Mouse (Mus musculus) brown adipose tissue, adult 24 weeks (tissue): ENCODE data around the gene Fubp1. TPM values are rescaled to one million over a fixed set of nuclear protein-coding genes. Genes with fewer than 3 reads are reported as not detected.

ENCODE experiments used
- H3K27ac ChIP-seq: fragments of 200-500 bp; replicated peaks from 2 replicates; pipeline ENCODE4 v1.5.1; 2012; ENCODE audit warnings: low read depth, mild to moderate bottlenecking, low read length
- H3K4me1 ChIP-seq: fragments of 200-500 bp; 2 replicates; pipeline ENCODE4 v1.6.1; 2012; ENCODE audit warnings: low read length, mixed read lengths; ENCODE audit not compliant: control insufficient read depth, insufficient read depth, insufficient read length
- H3K4me3 ChIP-seq: fragments of 200-500 bp; 2 replicates; pipeline ENCODE4 v1.5.1; 2012; ENCODE audit warnings: low read depth, mild to moderate bottlenecking, low read length, moderate library complexity; ENCODE audit not compliant: insufficient read depth
- polyA plus RNA-seq: library from polyadenylated mRNA; stranded (reverse); fragments of >200 nt; gene quantifications from 2 replicates; pipeline ENCODE4 v1.2.4, GENCODE M21; 2012; ENCODE audit not compliant: missing spikeins, insufficient read depth, insufficient read length

Gene Fubp1
- polyA plus RNA-seq, 1 experiment, result 26.9 TPM

DNA sequence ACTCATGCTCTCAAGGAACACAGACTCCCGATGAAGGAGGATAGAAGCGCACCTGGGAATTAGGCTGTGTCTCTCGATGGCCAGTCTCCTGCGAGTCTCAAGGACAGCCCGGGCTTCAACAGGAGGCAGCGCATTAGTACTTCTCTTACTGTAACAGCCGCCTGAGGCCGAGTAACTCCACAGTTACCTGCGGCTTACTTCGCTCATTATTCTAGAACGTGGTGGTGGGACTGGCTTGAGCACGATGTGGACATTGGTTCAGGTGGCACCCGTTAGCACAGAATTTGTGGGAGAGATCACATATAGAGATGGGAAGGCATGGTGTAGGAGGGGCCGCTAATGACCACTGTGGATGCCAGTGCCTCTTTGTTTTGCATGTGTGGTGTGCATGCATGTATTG is 57.9 kb downstream of the Fubp1 start:
- Histone ChIP-seq H3K4me1 (no peaks in the 10 kb centered on the region), H3K4me3 (no peak overlapping the region), H3K27ac (no peak overlapping the region)

DNA sequence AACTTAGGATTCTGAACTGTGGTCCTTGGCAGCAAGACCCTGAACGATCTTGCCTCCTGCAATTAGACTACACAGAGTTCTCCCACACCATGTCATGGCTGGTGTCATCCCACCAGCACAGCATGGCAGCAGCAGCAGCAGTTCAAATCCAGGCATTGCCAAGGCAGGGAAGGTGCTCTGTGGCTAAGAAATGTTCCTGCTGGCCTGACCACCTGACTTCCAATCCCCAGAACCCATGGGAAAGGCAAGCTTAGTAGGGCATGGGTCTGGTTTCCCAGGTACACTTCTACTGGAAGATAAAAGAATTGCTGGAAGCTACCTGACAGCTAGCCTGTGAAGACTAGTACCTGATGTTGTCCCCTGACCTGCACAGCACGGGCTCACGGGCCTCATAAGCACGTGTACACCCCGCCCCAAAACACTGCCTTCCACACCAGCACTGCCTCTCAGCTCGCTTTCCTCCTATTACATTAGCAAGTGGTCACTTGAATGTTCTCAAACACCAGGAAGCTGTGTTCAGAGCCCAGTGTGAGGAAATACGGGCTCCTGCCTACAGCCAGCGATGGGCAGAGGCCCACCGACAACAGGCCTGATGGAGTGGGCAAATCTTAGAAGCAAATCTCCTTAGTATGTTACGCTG is 61.0 kb downstream of the Fubp1 start:
- no peak overlapping the region for H3K27ac ChIP-seq
- no peak overlapping the region for H3K4me3 ChIP-seq

DNA sequence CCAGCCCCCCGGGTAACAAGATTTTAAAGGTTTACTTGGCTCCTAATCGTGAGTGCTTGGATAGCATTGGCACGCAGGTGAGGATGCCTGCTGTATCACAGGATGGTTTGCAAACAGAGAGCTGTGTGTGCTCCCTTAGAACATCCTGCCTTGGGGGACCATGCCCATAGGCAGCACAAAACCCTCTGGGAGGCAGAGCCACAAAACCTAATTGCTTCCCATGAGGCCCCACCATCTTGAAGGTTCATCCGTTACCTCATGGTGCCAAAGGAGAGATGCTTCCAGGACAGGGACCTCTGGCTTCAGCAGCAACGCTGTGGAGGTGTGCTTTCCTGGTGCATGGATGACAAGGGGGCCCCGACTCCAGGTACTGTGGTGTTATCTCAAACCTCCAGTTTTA is 61.7 kb downstream of the Fubp1 start:
- Histone ChIP-seq H3K27ac (no peak overlapping the region), H3K4me1 (no peaks in the 10 kb centered on the region), H3K4me3 (no peak overlapping the region)

More for the DNA sequence above, 61.0 kb downstream of the Fubp1 start:
- no peaks in the 10 kb centered on the region for H3K4me1 ChIP-seq

DNA sequence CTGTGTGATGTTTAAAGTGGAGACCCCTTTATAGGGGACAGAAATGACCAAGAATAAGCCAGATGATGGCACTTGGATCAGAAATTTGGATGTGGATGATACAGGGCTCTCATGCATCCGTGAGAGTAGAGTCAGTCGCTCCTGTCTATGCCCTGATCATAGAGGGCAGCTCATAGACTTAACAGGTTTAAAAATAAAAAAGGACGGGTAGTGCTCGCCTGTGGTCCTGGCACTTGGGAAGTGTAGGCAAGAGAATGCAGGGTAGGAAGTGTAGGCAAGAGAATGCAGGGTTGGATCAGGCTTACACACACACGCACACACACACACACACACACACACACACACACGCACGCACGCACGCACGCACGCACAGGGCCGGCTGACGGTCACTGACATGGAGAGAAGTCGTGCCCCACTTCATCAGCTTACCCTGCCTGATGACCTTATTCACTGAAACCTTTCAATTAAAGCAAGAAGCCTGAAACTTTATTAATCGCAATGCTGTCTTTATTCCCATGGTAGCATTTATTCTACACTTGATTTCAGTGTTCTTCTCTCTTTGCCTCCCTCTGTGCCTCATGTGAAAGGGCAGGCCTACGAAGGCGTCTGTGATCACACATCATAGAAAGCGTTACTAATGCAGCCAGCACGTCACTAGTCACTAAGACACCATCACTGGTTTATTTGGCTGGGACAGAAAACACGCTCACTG is 62.9 kb downstream of the Fubp1 start:
- Histone ChIP-seq H3K4me3 (no peak overlapping the region), H3K27ac (no peak overlapping the region), H3K4me1 (no peaks in the 10 kb centered on the region)

DNA sequence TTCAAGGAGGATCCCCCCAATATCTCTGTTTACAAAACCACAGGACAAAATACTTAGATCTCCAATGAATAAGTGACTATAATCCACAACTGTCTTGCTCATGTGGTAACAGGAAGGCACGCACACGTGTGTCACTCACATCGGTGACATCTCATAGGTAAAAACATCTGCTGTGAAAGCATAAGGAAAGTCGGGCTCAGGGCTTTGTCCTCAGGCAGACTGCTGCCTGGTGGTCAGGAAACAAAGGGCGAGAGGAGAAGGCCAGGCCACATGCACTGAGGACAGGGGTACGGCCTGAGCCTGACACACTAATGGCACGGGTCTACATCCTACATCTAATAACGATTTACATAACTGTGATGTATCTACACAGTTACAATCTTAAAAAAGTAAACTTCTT is 64.8 kb downstream of the Fubp1 start:
- Histone ChIP-seq H3K4me3 (no peak overlapping the region), H3K27ac (no peak overlapping the region), H3K4me1 (no peaks in the 10 kb centered on the region)

DNA sequence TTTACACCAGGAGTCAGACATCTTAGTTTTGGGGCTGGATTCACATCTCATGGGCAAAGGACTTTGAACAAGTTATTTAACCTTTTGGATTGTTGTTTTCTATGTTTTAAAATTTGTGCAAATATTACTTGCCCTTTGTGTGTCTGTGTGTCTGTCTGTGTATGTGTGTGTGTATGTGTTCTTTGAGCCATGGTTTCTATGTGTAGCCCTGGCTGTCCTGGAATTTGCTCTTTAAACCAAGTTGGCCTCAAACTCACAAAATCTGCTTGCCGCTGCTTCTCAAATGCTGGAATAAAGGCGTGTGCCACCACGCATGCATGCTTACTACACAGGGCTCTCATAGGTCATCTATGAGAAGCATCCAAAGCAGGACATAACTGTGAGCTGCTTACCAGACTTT is 66.7 kb downstream of the Fubp1 start:
- H3K4me1 ChIP-seq, result no peaks in the 10 kb centered on the region
- H3K4me3 ChIP-seq, result no peak overlapping the region
- H3K27ac ChIP-seq, result no peak overlapping the region

DNA sequence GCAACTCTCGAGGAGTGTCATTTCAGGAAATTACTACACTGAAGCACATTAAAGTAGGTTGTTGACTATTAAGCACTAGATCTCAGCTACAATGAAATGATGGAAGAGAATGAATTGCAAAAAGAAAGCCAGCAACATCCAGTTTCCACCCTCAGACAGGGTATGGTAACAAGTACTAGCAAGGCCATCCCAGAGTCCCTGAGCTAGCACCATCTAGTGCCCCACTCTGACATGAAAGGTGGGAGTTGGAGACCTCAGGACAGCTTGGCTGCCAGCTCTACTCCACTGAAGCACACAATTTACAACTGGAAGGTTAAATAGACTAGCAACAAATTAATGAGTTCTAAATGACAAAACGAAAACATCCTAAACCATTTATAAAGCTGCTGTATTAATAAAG is 67.7 kb downstream of the Fubp1 start:
- Histone ChIP-seq H3K27ac (no peak overlapping the region), H3K4me1 (no peaks in the 10 kb centered on the region)

DNA sequence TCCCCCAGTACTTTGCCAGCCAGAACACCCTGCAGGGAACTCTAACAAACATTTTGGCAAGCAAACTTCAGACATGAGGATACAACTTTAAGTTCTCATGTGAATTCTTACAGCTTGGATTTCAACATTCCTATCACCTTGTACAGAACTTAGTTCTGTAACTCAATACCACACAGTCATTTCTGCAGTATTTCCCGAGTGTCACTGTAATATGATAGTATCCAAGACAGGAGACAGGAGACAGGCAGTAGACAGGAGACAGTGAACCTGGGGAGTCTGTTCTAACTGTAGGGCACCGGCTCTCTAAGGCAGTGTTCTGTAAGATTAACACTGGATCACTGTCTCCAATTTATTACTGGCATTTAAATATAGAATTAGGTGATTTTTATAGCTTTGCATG is 68.2 kb downstream of the Fubp1 start:
- H3K4me3 ChIP-seq, result no peak overlapping the region
- H3K27ac ChIP-seq, result no peak overlapping the region
- no peaks in the 10 kb centered on the region for H3K4me1 ChIP-seq

More for the DNA sequence above, 67.7 kb downstream of the Fubp1 start:
- H3K4me3 ChIP-seq, result no peak overlapping the region

DNA sequence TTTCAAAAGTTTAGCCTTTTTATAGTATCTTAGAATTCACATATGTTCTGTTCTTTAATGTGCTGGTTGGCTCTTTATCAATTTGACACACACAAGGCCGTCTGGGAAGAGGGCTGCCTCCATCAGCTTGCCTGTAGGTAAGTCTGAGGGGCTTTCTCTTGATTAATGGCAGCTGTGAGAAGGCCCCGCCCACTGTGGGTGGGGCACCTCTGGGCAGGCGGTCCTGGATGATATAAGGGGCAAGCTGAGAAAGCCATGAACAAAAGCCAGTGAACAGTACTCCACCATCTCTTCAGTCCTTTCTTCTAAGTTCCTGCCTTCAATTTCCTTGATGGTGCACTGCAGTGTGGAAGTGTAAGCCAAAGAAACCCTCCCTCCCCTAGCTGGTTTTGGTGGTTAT is 71.9 kb downstream of the Fubp1 start:
- H3K27ac ChIP-seq, result no peak overlapping the region
- H3K4me3 ChIP-seq, result no peak overlapping the region
- H3K4me1 ChIP-seq, result no peaks in the 10 kb centered on the region

DNA sequence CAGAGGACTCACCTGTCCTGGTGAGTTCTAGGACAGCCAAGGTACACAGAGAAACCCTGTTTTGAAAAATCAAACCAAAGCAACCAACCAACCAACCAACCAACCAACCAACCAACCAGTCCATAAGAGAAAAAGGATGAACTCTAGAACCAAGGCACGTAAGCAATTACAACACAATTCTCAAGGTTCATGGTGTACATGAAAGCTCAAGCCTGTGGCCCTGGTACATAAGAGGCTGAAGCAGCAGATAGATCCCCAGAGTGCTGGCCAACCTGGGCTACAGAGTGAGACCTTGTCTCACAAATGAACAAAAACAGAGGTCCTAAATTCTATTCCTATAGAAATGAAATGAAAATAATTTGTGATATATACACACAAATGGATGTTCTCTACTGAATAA is 74.1 kb downstream of the Fubp1 start:
- no peak overlapping the region for H3K27ac ChIP-seq
- no peaks in the 10 kb centered on the region for H3K4me1 ChIP-seq
- no peak overlapping the region for H3K4me3 ChIP-seq

DNA sequence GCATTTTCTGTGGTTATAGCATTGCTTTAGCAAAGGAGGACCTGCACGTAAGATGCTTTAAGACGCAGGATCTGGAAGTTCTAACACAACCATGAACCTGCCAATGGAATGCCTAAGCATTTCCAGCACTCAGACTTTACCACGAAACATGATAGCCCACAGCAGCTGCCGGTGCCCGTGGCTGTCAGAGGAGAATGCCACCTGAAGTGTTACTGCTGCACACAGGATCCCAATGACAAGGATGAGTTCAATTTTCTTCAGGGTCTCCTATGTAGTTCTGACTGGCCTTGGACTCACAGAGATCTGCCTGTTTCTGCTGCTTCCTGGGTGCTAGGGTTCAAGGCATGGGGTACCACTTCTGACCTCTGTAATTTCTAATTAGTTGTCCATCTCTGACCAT is 74.5 kb downstream of the Fubp1 start:
- H3K4me3 ChIP-seq, result no peak overlapping the region

More for the DNA sequence above, 74.5 kb downstream of the Fubp1 start:
- Histone ChIP-seq H3K27ac (no peak overlapping the region), H3K4me1 (no peaks in the 10 kb centered on the region)

Other genes with a start within 250 kb of the Fubp1 start
- not detected in 2 replicates for gene Gipc2, start 44.2 kb upstream of the Fubp1 start, polyA plus RNA-seq
- gene Dnajb4, start 120 bp upstream of the Fubp1 start, polyA plus RNA-seq, result 40.7 and 64.7 TPM in 2 replicates
- gene Nexn, start 55.9 kb downstream of the Fubp1 start, polyA plus RNA-seq, result 10.4 and 16.4 TPM in 2 replicates
- 1.7 and 3.4 TPM in 2 replicates for gene Miga1, start 130.0 kb downstream of the Fubp1 start, polyA plus RNA-seq
- 21.6 and 24.1 TPM in 2 replicates for gene Usp33, start 136.1 kb downstream of the Fubp1 start, polyA plus RNA-seq
- gene Zzz3, start 185.1 kb downstream of the Fubp1 start, polyA plus RNA-seq, result 13.0 and 15.2 TPM in 2 replicates